Mouse (Mus musculus) stomach, postnatal 0 days (tissue): ENCODE data around the gene Slc35c1.
A peak's percentile ranks its signal among the peaks of the same experiment; 100 is the strongest.

Experiments
- CTCF ChIP-seq: IDR thresholded peaks from 2 replicates; pipeline ENCODE4 v1.5.1; 2016; ENCODE audit warnings: antibody characterized with exemption, low read depth, mild to moderate bottlenecking, moderate library complexity
- EP300 ChIP-seq: optimal IDR thresholded peaks from 2 replicates; pipeline ENCODE3; 2016; ENCODE audit warnings: antibody characterized with exemption

DNA sequence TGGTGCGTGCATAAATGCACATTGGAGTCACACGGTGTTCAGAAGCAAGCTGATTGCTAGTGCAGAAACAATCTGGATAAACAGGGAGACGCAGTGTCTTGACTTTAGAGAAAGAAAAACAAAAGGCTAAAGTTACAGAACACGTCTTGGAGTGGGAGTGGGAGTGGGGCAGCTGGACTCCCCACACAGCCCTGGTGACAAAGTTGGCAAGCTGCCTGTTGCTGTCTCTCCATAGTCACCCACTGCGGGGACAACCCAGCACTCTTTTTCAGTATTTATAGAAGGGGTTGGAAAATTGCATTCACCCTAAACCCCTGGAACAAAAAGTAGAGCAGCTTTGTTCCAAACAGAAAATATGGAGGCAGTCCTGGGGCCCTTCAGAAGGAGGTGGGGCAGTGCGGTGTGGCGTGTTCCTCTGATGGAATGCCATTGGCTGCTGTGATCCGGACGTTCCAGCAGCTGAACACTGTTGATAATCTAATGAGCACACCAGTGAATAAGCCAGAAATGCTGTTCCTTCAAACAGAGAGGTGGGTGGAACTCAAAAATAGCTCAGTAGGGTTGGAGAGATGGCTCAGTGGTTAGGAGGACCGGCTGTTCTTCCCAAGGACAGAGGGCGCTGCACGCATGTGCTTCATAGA, 17.5 kb upstream of the Slc35c1 start:
- TF ChIP-seq CTCF (0 out of 2 replicates have a peak, but pooled peaks have one; percentile 20), EP300 (no peak)
